Mouse (Mus musculus) c-Kit-negative CD71-positive TER-119-positive erythroid progenitor cells, embryonic 14.5 days (primary cell): ENCODE measurements around the gene Efcab12.
"Not testable (repeated sequence)": the region's sequence is repeated elsewhere in the genome, so short reads cannot be mapped to it uniquely, and the experiment has no call there.

Experiments
- DNase-seq: peaks from one replicate; pipeline ENCODE4 v3.0.0-alpha.2; 2013; ENCODE audit warnings: low read depth, low spot score

Efcab12 gene

DNA sequence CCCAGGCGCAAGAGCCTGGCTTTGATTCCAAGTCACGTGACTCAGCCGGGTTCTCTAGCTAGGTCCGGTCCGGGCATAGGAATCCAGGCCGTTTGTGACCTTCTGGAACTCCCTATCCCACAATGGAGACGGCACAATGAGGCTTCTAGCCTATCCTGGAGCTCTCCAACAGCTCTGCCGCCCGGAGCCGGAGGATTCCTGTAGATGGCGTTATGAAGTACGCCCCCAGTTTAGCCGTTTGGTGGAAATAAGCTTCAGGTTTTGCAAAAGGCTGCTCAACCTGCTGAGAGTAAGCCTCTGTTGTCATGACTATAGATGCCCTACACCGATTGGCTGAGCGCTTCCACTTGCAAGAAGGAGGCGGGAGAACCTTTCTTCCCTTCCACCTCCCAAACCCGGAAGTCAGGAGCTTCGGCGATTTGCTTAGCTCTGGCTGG, at the start of gene Efcab12:
Gene Efcab12 (minus strand): TSS at position 252 of the 437 bp plus-strand sequence.
- peak; percentile 42 for DNase-seq

- no peak for DNase-seq
Observed at GRCm38 (mm10) chr6:115886894-115887293, 48.7 kb upstream of the Efcab12 start.

- DNase-seq, result no peak
Observed at GRCm38 (mm10) chr6:115884018-115884417, 45.8 kb upstream of the Efcab12 start.

DNA sequence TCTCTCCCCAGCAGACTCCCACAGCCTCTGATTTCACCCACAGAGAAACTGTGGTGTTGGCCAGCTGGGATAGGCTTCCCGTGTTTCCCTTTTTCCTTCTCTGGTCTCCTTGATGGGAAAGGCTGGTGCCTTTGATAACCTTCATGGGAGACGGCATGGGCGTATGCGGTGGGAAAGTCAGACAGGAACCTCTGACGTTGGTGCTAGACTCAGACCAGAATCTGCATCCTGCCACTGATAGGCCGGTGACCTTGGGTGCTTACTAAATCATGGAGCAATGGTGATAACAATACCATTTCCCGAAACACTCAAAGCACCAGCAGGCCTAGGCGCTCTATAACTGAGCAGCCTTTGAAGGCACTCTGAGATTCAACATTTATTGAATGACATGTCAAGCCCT, 42.5 kb upstream of the Efcab12 start:
- no peak for DNase-seq

- DNase-seq, result no peak
Observed at GRCm38 (mm10) chr6:115879736-115880135, 41.5 kb upstream of the Efcab12 start.

DNA sequence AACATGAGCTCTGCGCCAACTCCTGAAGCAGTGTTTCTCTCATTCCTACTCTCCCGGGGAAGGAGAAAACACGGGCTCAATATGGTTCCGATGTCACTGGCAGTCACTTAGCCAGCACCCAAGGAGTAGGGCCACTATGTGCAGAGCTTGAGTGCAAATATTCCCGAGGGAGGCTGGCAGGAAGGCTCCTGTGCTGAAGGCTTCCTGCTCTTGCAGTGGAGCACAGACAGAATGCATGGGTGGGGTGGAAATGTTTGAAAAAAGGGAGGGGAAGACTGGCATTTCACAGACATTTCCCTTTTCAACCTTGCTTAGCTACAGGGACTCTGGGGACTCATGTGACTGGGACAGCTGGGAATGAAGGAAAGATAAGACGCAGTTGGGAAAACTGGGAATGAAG, 40.5 kb upstream of the Efcab12 start:
- DNase-seq, result no peak

DNA sequence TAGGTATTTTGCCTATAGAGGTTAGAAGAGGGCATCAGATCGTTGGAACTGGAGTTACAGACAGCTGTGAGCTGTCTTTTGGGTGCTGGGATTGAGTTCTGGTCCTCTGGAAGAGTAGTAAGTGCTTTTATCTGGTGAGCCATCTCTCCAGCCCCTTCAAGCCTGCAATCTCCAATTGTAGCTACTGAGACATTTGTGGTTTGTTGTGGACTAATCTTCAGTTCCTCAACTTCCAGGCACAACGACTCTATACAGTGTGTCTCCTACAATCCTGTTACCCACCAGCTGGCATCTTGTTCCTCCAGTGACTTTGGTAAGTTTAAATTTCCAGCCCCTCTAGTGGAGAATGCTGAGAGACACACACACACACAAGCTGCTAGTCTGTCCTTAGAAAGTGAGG, 39.0 kb upstream of the Efcab12 start:
- DNase-seq, result no peak

DNA sequence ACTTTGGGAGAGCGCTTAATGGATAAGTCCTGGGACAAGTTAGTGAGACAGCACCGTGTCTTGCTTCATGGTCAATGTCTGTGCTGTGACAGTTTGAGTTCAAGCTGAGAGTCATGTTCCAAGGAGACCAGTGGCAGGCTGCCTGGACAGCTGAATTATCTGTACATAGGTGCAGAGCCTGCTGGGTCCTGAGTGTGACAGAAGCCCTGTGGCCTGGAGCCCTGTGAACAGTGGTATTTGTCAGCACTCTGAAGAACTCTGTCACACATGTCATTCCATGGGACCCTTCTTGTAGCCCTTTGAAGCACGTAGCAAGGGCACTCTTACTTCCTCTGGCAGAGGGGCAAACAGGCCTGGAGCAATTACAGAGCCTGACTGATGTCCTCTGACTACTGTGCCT, 33.1 kb upstream of the Efcab12 start:
- not testable (repeated sequence) for DNase-seq

- DNase-seq, result not testable (repeated sequence)
Observed at GRCm38 (mm10) chr6:115867157-115867556, 28.9 kb upstream of the Efcab12 start.

GRCm38 (mm10) chr6:115865246-115865645, 27.0 kb upstream of the Efcab12 start:
- no peak for DNase-seq

DNA sequence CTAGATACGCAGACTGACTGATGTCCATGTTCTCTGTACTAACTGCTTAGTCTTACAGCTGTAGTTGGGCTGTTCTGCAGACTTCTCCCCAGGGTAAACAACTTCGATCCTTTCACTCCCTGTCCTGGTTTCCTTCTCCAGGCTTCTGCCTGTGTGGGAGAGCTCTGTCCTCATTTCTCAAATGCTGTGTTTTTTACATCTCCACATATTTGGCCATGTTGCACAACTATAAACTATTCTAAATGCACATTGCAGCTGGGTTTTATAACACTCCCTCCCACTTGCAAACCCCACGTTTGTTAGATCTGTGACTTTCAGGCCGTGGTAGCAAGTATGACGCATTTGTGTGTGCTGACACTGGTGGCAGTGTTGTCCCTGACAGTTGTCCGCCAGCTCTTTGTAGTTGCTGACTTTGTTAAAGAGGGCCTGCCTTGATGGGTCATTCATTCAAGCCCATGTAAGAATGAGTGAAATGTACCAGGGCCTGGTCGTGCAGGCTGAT, 25.2 kb upstream of the Efcab12 start:
- DNase-seq, result no peak

GRCm38 (mm10) chr6:115860027-115860556, 21.9 kb upstream of the Efcab12 start:
- no peak for DNase-seq

GRCm38 (mm10) chr6:115859258-115859657, 21.0 kb upstream of the Efcab12 start:
- DNase-seq, result no peak

- no peak for DNase-seq
Observed at GRCm38 (mm10) chr6:115856361-115856745, 18.1 kb upstream of the Efcab12 start.

DNA sequence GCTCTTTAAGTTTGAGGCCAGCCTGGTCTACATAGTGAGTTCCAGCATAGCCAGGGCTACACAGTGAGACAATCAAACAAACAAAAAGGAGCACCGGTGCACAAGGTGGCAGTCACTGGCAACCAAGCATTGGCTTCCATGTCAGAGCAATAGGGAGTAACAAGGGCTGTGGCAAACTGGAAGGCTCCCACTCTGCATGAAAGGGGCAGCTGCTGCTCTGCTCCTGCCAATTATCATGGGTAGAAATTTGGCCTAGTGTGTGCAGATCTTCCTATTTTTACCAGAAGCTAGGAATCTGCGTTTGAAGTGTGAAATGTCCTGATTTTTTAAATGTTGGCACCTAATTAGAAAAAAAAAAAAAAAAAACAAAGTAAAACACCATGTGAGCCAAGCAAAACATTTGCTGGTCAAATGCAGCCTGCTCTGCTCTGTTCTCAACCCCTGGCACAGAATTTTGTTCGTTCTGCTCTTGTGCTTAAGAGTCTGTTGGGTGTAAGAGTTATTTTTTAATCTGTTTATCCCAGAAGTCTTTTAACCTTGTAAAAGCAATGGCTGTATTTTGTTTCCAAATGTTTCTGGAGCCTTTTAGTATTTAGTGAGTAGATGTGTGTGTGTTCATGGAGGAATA, 17.6 kb upstream of the Efcab12 start:
- no peak for DNase-seq

GRCm38 (mm10) chr6:115854432-115854831, 16.2 kb upstream of the Efcab12 start:
- no peak for DNase-seq

DNA sequence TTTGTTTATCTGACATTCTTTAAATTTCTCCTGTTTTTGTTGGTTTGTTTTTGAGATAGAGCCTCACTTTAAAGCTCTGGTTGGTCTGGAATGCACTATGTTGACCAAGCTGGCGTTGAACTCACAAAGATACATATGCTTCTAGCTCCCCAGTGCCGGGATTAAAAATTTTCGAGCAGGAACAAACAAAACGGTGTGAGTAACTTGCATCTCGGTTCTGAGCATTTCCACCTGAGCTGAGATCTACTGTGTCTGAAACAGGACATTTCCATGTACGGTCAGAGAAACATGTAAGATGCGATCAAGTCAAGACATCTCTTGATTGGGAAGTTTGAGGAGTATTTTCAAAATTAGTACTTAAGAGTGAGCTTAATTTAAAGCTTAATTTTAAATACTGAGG, 15.8 kb upstream of the Efcab12 start:
- DNase-seq, result no peak

GRCm38 (mm10) chr6:115853091-115853813, 15.0 kb upstream of the Efcab12 start, which contains the start of the genes Mbd4 and Ift122:
TSS of gene Mbd4 (minus strand) at chr6:115853371.
TSS of gene Ift122 (plus strand) at chr6:115853470.
- DNase-seq, result peak; percentile 97

DNA sequence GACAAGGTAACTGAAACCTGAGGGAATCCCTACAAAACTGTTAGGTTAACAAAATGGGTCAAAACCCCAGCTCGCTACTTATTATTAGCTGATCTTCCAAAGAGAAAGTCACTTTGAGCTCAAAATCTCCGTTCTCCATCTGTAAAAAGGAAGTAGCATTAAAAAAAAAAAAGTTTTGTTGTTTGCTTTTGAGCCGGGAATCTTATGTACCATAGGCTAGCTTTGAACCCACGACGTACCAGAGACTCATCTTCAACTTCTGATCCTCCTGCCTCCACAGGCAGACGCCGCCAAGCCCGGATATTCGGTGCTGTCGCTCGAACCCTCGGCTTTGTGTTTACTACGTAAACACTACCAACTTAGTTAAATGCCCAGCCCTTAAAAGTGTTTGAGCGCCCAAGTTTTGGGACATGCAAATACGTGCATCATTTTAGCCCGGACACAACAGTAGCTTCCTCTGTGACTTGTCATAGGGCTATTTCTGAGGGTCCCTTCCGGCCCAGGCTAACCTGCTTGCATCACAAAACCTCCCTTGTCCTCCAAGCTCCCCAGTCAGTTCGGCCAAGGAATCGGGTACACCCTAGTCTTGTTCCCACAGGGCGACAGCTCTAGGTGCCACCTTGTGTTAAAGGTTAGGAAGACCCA, 14.4 kb upstream of the Efcab12 start:
- DNase-seq, result peak; percentile 26

GRCm38 (mm10) chr6:115848598-115849304, 10.5 kb upstream of the Efcab12 start:
- DNase-seq, result no peak

DNA sequence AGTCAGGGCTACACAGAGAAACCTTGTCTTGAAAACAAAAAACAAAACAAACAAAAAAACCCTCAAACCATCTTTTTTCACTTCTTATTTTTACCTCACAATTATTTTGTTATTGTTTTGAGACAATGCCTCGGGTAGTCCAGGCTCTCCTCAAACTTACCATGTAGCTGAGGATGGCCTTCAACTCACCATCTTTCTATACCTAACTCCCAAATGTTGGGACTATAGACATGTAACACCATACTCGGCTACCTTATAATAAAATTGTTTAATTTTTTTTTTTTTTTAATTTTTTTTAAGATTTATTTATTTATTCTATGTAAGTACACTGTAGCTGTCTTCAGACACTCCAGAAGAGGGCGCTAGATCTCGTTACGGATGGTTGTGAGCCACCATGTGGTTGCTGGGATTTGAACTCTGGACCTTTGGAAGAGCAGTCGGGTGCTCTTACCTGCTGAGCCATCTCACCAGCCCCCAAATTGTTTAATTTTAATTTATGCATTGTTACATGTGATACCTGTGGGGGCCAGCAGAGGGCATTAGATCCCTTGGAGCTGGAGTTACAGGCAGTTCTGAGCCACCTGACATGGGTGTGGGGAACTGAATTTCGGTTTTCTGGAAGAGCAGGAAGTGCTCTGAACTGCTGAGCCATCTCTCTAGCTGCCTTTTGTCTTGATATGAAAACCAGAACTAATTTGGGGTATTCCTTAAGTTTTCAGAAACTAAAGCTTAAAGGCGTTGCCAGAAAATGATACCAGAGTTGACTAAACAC, 8.6 kb upstream of the Efcab12 start:
- DNase-seq, result peak; percentile 35
